Mouse (Mus musculus): ENCODE results near the gene Ccnl2.

Gene Ccnl2

GRCm38 (mm10) chr4:155790021-155790489, 22.2 kb upstream of the Ccnl2 start, which contains the start of gene Ankrd65:
TSS of gene Ankrd65 (plus strand) at chr4:155790439.
- no peak for DNase-seq (ENCODE audit: low read depth, low spot score)

- DNase-seq (ENCODE audit: low read depth, low spot score): no peak
Measured at GRCm38 (mm10) chr4:155790650-155791161, 21.6 kb upstream of the Ccnl2 start.

- DNase-seq (ENCODE audit: low read depth, low spot score): no peak
Measured at GRCm38 (mm10) chr4:155791240-155791933, 20.9 kb upstream of the Ccnl2 start.

GRCm38 (mm10) chr4:155793730-155794129, 18.6 kb upstream of the Ccnl2 start:
- no peak for DNase-seq (ENCODE audit: low read depth, low spot score)

GRCm38 (mm10) chr4:155802075-155802474, 10.2 kb upstream of the Ccnl2 start:
- no peak for DNase-seq (ENCODE audit: low read depth, low spot score)

GRCm38 (mm10) chr4:155802741-155803339, 9.4 kb upstream of the Ccnl2 start, which contains the start of gene Mrpl20:
TSS of gene Mrpl20 (plus strand) at chr4:155802878.
- peak; percentile 74 for DNase-seq (ENCODE audit: low read depth, low spot score)

GRCm38 (mm10) chr4:155803340-155804041, 8.8 kb upstream of the Ccnl2 start:
- peak; percentile 96 for DNase-seq (ENCODE audit: low read depth, low spot score)

- DNase-seq (ENCODE audit: low read depth, low spot score): no peak
Measured at GRCm38 (mm10) chr4:155807841-155808240, 4.4 kb upstream of the Ccnl2 start.

- peak; percentile 62 for DNase-seq (ENCODE audit: low read depth, low spot score)
Measured at GRCm38 (mm10) chr4:155812665-155813181, 434 bp downstream of the Ccnl2 start.

- no peak for DNase-seq (ENCODE audit: low read depth, low spot score)
Measured at GRCm38 (mm10) chr4:155817533-155817932, 5.2 kb downstream of the Ccnl2 start.

- peak; percentile 48 for DNase-seq (ENCODE audit: low read depth, low spot score)
Measured at GRCm38 (mm10) chr4:155821025-155821424, 8.7 kb downstream of the Ccnl2 start.

GRCm38 (mm10) chr4:155823443-155823842, 11.2 kb downstream of the Ccnl2 start:
- DNase-seq (ENCODE audit: low read depth, low spot score): no peak

GRCm38 (mm10) chr4:155829866-155830265, 17.6 kb downstream of the Ccnl2 start:
- DNase-seq (ENCODE audit: low read depth, low spot score): no peak

GRCm38 (mm10) chr4:155830596-155830995, 18.3 kb downstream of the Ccnl2 start:
- DNase-seq (ENCODE audit: low read depth, low spot score): no peak

- peak; percentile 97 for DNase-seq (ENCODE audit: low read depth, low spot score)
Measured at GRCm38 (mm10) chr4:155831205-155831766, 19.0 kb downstream of the Ccnl2 start, which contains the start of gene Aurkaip1. TSS of gene Aurkaip1 (plus strand) at chr4:155831272.

- DNase-seq (ENCODE audit: low read depth, low spot score): no peak
Measured at GRCm38 (mm10) chr4:155831831-155832230, 19.5 kb downstream of the Ccnl2 start.

GRCm38 (mm10) chr4:155832321-155832720, 20.0 kb downstream of the Ccnl2 start:
- no peak for DNase-seq (ENCODE audit: low read depth, low spot score)

- DNase-seq (ENCODE audit: low read depth, low spot score): no peak
Measured at GRCm38 (mm10) chr4:155833234-155833633, 20.9 kb downstream of the Ccnl2 start.

- DNase-seq (ENCODE audit: low read depth, low spot score): peak; percentile 83
Measured at GRCm38 (mm10) chr4:155833836-155834235, 21.5 kb downstream of the Ccnl2 start.

GRCm38 (mm10) chr4:155837404-155838010, 25.2 kb downstream of the Ccnl2 start:
- no peak for DNase-seq (ENCODE audit: low read depth, low spot score)
